Mouse (Mus musculus) T-helper 17 cell (primary cell): ENCODE data around the gene Crim1.

Source experiments
- in situ Hi-C, 2 experiments: fragments of 300-600 bp; cut with MboI, MseI; formaldehyde crosslinking; loops; 1 replicate in 1 of 2; 2 replicates in 1 of 2; pipeline ENCODE4 v1.15.1; 2025; ENCODE audit warnings: high pct_unique_total_duplicates in 2 of 2

Crim1 gene

GRCm38 (mm10) chr17:78199626-78200560 lies at the start of gene Crim1:
Gene Crim1, plus strand, starts transcription at chr17:78200248.
- in situ Hi-C loops: loop anchor here (10.0 kb wide), 1 partner anchor 235 kb away; no protein-coding TSS in a partner anchor

GRCm38 (mm10) chr17:78151479-78152282 lies 48.4 kb upstream of the Crim1 start:
- in situ Hi-C loops: loop anchor here in 1 of 2 experiments (25.0 kb wide), 1 partner anchor 689 kb away; no protein-coding TSS in a partner anchor

GRCm38 (mm10) chr17:78163278-78163677 lies 36.8 kb upstream of the Crim1 start:
- in situ Hi-C loops: loop anchor here in 1 of 2 experiments (25.0 kb wide), 1 partner anchor 701 kb away; no protein-coding TSS in a partner anchor

GRCm38 (mm10) chr17:78163724-78164236 lies 36.3 kb upstream of the Crim1 start:
- in situ Hi-C loops: loop anchor here in 1 of 2 experiments (25.0 kb wide), 1 partner anchor 701 kb away; no protein-coding TSS in a partner anchor

GRCm38 (mm10) chr17:78165855-78166254 lies 34.2 kb upstream of the Crim1 start:
- in situ Hi-C loops: loop anchor here in 1 of 2 experiments (25.0 kb wide), 1 partner anchor 704 kb away; no protein-coding TSS in a partner anchor

- in situ Hi-C loops: loop anchor here in 1 of 2 experiments (25.0 kb wide), 1 partner anchor 704 kb away; no protein-coding TSS in a partner anchor
Observed at GRCm38 (mm10) chr17:78166566-78166965, 33.5 kb upstream of the Crim1 start.

GRCm38 (mm10) chr17:78172371-78172770 lies 27.7 kb upstream of the Crim1 start:
- in situ Hi-C loops: loop anchor here in 1 of 2 experiments (25.0 kb wide), 1 partner anchor 710 kb away; no protein-coding TSS in a partner anchor

- in situ Hi-C loops: no loop called here
Observed at GRCm38 (mm10) chr17:78180766-78181165, 19.3 kb upstream of the Crim1 start.

- in situ Hi-C loops: loop anchor here in 1 of 2 experiments (10.0 kb wide), 1 partner anchor 239 kb away; no protein-coding TSS in a partner anchor
Observed at GRCm38 (mm10) chr17:78196184-78196583, 3.9 kb upstream of the Crim1 start.

GRCm38 (mm10) chr17:78197111-78197510 lies 2.9 kb upstream of the Crim1 start:
- in situ Hi-C loops: loop anchor here in 1 of 2 experiments (10.0 kb wide), 1 partner anchor 238 kb away; no protein-coding TSS in a partner anchor

- in situ Hi-C loops: loop anchor here in 1 of 2 experiments (10.0 kb wide), 1 partner anchor 237 kb away; no protein-coding TSS in a partner anchor
Observed at GRCm38 (mm10) chr17:78198140-78198539, 1.9 kb upstream of the Crim1 start.

GRCm38 (mm10) chr17:78198820-78199219 lies 1.2 kb upstream of the Crim1 start:
- in situ Hi-C loops: loop anchor here in 1 of 2 experiments (10.0 kb wide), 1 partner anchor 236 kb away; no protein-coding TSS in a partner anchor

- in situ Hi-C loops: loop anchor here in 1 of 2 experiments (10.0 kb wide), 1 partner anchor 236 kb away; no protein-coding TSS in a partner anchor
Observed at GRCm38 (mm10) chr17:78199231-78199625, 820 bp upstream of the Crim1 start.

GRCm38 (mm10) chr17:78200561-78201220 lies 643 bp downstream of the Crim1 start:
- in situ Hi-C loops: loop anchor here in 1 of 2 experiments (10.0 kb wide), 1 partner anchor 234 kb away; no protein-coding TSS in a partner anchor

GRCm38 (mm10) chr17:78201221-78202058 lies 1.4 kb downstream of the Crim1 start:
- in situ Hi-C loops: loop anchor here in 1 of 2 experiments (10.0 kb wide), 1 partner anchor 233 kb away; no protein-coding TSS in a partner anchor

- in situ Hi-C loops: loop anchor here in 1 of 2 experiments (10.0 kb wide), 1 partner anchor 233 kb away; no protein-coding TSS in a partner anchor
Observed at GRCm38 (mm10) chr17:78202221-78202620, 2.2 kb downstream of the Crim1 start.

- in situ Hi-C loops: loop anchor here in 1 of 2 experiments (10.0 kb wide), 1 partner anchor 232 kb away; no protein-coding TSS in a partner anchor
Observed at GRCm38 (mm10) chr17:78202756-78203155, 2.7 kb downstream of the Crim1 start.

- in situ Hi-C loops: loop anchor here in 1 of 2 experiments (10.0 kb wide), 1 partner anchor 231 kb away; no protein-coding TSS in a partner anchor
Observed at GRCm38 (mm10) chr17:78203478-78203877, 3.4 kb downstream of the Crim1 start.

GRCm38 (mm10) chr17:78206421-78206820 lies 6.4 kb downstream of the Crim1 start:
- in situ Hi-C loops: loop anchor here in 1 of 2 experiments (10.0 kb wide), 1 partner anchor 228 kb away; no protein-coding TSS in a partner anchor
